Mouse (Mus musculus): ENCODE measurements around the gene Men1. TPM values are rescaled to one million over a fixed set of nuclear protein-coding genes. Genes with fewer than 3 reads are reported as not detected.

The Men1 gene
- total RNA-seq, 2 experiments from 2014 or later = 16.6 to 20.7 TPM

GRCm38 (mm10) chr19:6363411-6364240 is 28.8 kb downstream of the Men1 start, which contains the start of gene Sf1:
Sf1 (plus strand) TSS chr19:6363690.
- ATAC-seq (ENCODE audit: poor library complexity, severe bottlenecking) = peak; percentile 85

GRCm38 (mm10) chr19:6364317-6364725 is 29.5 kb downstream of the Men1 start:
- peak; percentile 14; the same call in 1 of the 2 replicates for ATAC-seq (ENCODE audit: poor library complexity, severe bottlenecking)

- no peak for ATAC-seq (ENCODE audit: poor library complexity, severe bottlenecking)
These were observed 30.1 kb downstream of the Men1 start for GRCm38 (mm10) chr19:6364842-6365241.

GRCm38 (mm10) chr19:6370175-6370574 is 35.4 kb downstream of the Men1 start:
- no peak for ATAC-seq (ENCODE audit: poor library complexity, severe bottlenecking)

GRCm38 (mm10) chr19:6372433-6372832 is 37.7 kb downstream of the Men1 start:
- ATAC-seq (ENCODE audit: poor library complexity, severe bottlenecking) = no peak

- ATAC-seq (ENCODE audit: poor library complexity, severe bottlenecking) = peak; percentile 57
These were observed 39.0 kb downstream of the Men1 start for GRCm38 (mm10) chr19:6373539-6374400.

- no peak for ATAC-seq (ENCODE audit: poor library complexity, severe bottlenecking)
These were observed 39.8 kb downstream of the Men1 start for GRCm38 (mm10) chr19:6374571-6374970.

GRCm38 (mm10) chr19:6375423-6376254 is 40.9 kb downstream of the Men1 start:
- ATAC-seq (ENCODE audit: poor library complexity, severe bottlenecking) = no peak

GRCm38 (mm10) chr19:6376255-6376564 is 41.4 kb downstream of the Men1 start:
- no peak for ATAC-seq (ENCODE audit: poor library complexity, severe bottlenecking)

GRCm38 (mm10) chr19:6376643-6377042 is 41.9 kb downstream of the Men1 start:
- no peak for ATAC-seq (ENCODE audit: poor library complexity, severe bottlenecking)

- ATAC-seq (ENCODE audit: poor library complexity, severe bottlenecking) = no peak
These were observed 42.7 kb downstream of the Men1 start for GRCm38 (mm10) chr19:6377327-6378040.

- no peak for ATAC-seq (ENCODE audit: poor library complexity, severe bottlenecking)
These were observed 45.8 kb downstream of the Men1 start for GRCm38 (mm10) chr19:6380411-6381166.

GRCm38 (mm10) chr19:6381238-6381637 is 46.5 kb downstream of the Men1 start:
- ATAC-seq (ENCODE audit: poor library complexity, severe bottlenecking) = no peak

GRCm38 (mm10) chr19:6382323-6382924 is 47.6 kb downstream of the Men1 start:
- ATAC-seq (ENCODE audit: poor library complexity, severe bottlenecking) = no peak

- ATAC-seq (ENCODE audit: poor library complexity, severe bottlenecking) = no peak
These were observed 48.7 kb downstream of the Men1 start for GRCm38 (mm10) chr19:6383470-6383869.

- no peak for ATAC-seq (ENCODE audit: poor library complexity, severe bottlenecking)
These were observed 49.3 kb downstream of the Men1 start, which contains the start of gene Pygm for GRCm38 (mm10) chr19:6384128-6384527. Pygm (plus strand) TSS chr19:6384399.

GRCm38 (mm10) chr19:6384954-6385353 is 50.2 kb downstream of the Men1 start:
- ATAC-seq (ENCODE audit: poor library complexity, severe bottlenecking) = no peak

GRCm38 (mm10) chr19:6385419-6385818 is 50.6 kb downstream of the Men1 start:
- ATAC-seq (ENCODE audit: poor library complexity, severe bottlenecking) = no peak

- no peak for ATAC-seq (ENCODE audit: poor library complexity, severe bottlenecking)
These were observed 51.0 kb downstream of the Men1 start for GRCm38 (mm10) chr19:6385821-6386220.
